Mouse (Mus musculus) E14TG2a.4 (cell line): ENCODE measurements around the gene Kdm4b.
A peak's percentile ranks its signal among the peaks of the same experiment; 100 is the strongest.

Source experiments
- H3K27me3 ChIP-seq: 2 replicates; pipeline ENCODE4 v1.6.1; 2014; ENCODE audit warnings: low read length, control low read depth; ENCODE audit not compliant: insufficient read depth
- H3K36me3 ChIP-seq: 2 replicates; pipeline ENCODE4 v1.6.1; 2014; ENCODE audit warnings: low read length, control low read depth; ENCODE audit not compliant: insufficient read depth
- H3K4me1 ChIP-seq: replicated peaks from 2 replicates; pipeline ENCODE4 v1.6.1; 2014; ENCODE audit warnings: low read depth, low read length, control low read depth
- H3K4me3 ChIP-seq: replicated peaks from 2 replicates; pipeline ENCODE4 v1.5.1; 2014; ENCODE audit warnings: mild to moderate bottlenecking, low read length
- H3K9me3 ChIP-seq: 2 replicates; pipeline ENCODE4 v1.6.1; 2014; ENCODE audit warnings: low read length, control low read depth
- CTCF ChIP-seq: conservative IDR thresholded peaks from 2 replicates; pipeline ENCODE4 v1.5.1; 2014; ENCODE audit warnings: low read length
- NANOG ChIP-seq: IDR thresholded peaks from 2 replicates; pipeline ENCODE4 v1.6.1; 2014; ENCODE audit warnings: borderline replicate concordance, low read length, mixed read lengths
- POU5F1 ChIP-seq: IDR thresholded peaks from 2 replicates; pipeline ENCODE4 v1.6.1; 2014; ENCODE audit warnings: low read length, borderline replicate concordance

Kdm4b gene

GRCm38 (mm10) chr17:56411437-56411836 is 85.6 kb downstream of the Kdm4b start:
- Histone ChIP-seq H3K4me1 (peaks cover 31% of the 10 kb centered on the region), H3K36me3 (peaks cover 56% of the 10 kb centered on the region), H3K27me3 (no peaks in the 10 kb centered on the region), H3K4me3 (no peak overlapping the region), H3K9me3 (no peaks in the 10 kb centered on the region)
- TF ChIP-seq NANOG (no peak), CTCF (no peak), POU5F1 (no peak)

- Histone ChIP-seq H3K36me3 (peaks cover 73% of the 10 kb centered on the region), H3K4me1 (peaks cover 47% of the 10 kb centered on the region), H3K9me3 (no peaks in the 10 kb centered on the region), H3K27me3 (no peaks in the 10 kb centered on the region), H3K4me3 (peak overlapping the region; percentile 54)
- no peak for TF ChIP-seq CTCF
- no peak for TF ChIP-seq POU5F1
- no peak for TF ChIP-seq NANOG
Measured at GRCm38 (mm10) chr17:56413113-56413512, 87.3 kb downstream of the Kdm4b start.

GRCm38 (mm10) chr17:56414785-56415184 is 88.9 kb downstream of the Kdm4b start:
- H3K27me3 ChIP-seq, result no peaks in the 10 kb centered on the region

GRCm38 (mm10) chr17:56418304-56418703 is 92.4 kb downstream of the Kdm4b start:
- TF ChIP-seq CTCF, result no peak
- H3K4me1 ChIP-seq, result peaks cover 76% of the 10 kb centered on the region
- no peak overlapping the region for H3K4me3 ChIP-seq
- peaks cover 96% of the 10 kb centered on the region for H3K36me3 ChIP-seq
- no peaks in the 10 kb centered on the region for H3K27me3 ChIP-seq
- H3K9me3 ChIP-seq, result no peaks in the 10 kb centered on the region

More at GRCm38 (mm10) chr17:56414785-56415184, 88.9 kb downstream of the Kdm4b start:
- Histone ChIP-seq H3K9me3 (no peaks in the 10 kb centered on the region), H3K4me3 (no peak overlapping the region), H3K36me3 (peaks cover 90% of the 10 kb centered on the region), H3K4me1 (peaks cover 57% of the 10 kb centered on the region)
- no peak for TF ChIP-seq NANOG
- TF ChIP-seq CTCF, result no peak

GRCm38 (mm10) chr17:56420022-56420421 is 94.2 kb downstream of the Kdm4b start:
- TF ChIP-seq NANOG, result no peak
- TF ChIP-seq POU5F1, result no peak
- TF ChIP-seq CTCF, result no peak

GRCm38 (mm10) chr17:56424726-56425583 is 99.1 kb downstream of the Kdm4b start:
- Histone ChIP-seq H3K36me3 (peaks cover 41% of the 10 kb centered on the region), H3K4me3 (peak overlapping the region; percentile 84), H3K9me3 (no peaks in the 10 kb centered on the region), H3K4me1 (peaks cover 71% of the 10 kb centered on the region), H3K27me3 (peaks cover 35% of the 10 kb centered on the region)
- TF ChIP-seq CTCF (no peak), NANOG (no peak)

More at GRCm38 (mm10) chr17:56420022-56420421, 94.2 kb downstream of the Kdm4b start:
- H3K4me3 ChIP-seq, result no peak overlapping the region
- H3K4me1 ChIP-seq, result peaks cover 82% of the 10 kb centered on the region
- peaks cover 91% of the 10 kb centered on the region for H3K36me3 ChIP-seq
- H3K27me3 ChIP-seq, result no peaks in the 10 kb centered on the region
- no peaks in the 10 kb centered on the region for H3K9me3 ChIP-seq

- peaks cover 35% of the 10 kb centered on the region for H3K27me3 ChIP-seq
- H3K4me1 ChIP-seq, result peaks cover 68% of the 10 kb centered on the region
- H3K36me3 ChIP-seq, result peaks cover 36% of the 10 kb centered on the region
- H3K4me3 ChIP-seq, result peak overlapping the region; percentile 84
- H3K9me3 ChIP-seq, result no peaks in the 10 kb centered on the region
- no peak for TF ChIP-seq CTCF
Measured at GRCm38 (mm10) chr17:56425584-56425914, 99.7 kb downstream of the Kdm4b start.

GRCm38 (mm10) chr17:56425941-56426340 is 100.1 kb downstream of the Kdm4b start:
- Histone ChIP-seq H3K27me3 (peaks cover 35% of the 10 kb centered on the region), H3K4me3 (peak overlapping the region; percentile 84), H3K36me3 (peaks cover 32% of the 10 kb centered on the region), H3K4me1 (peaks cover 64% of the 10 kb centered on the region), H3K9me3 (no peaks in the 10 kb centered on the region)
- TF ChIP-seq NANOG, result no peak
- no peak for TF ChIP-seq CTCF

- peaks cover 35% of the 10 kb centered on the region for H3K27me3 ChIP-seq
- peaks cover 48% of the 10 kb centered on the region for H3K4me1 ChIP-seq
- peak overlapping the region; percentile 79 for H3K4me3 ChIP-seq
- H3K9me3 ChIP-seq, result no peaks in the 10 kb centered on the region
- peaks cover 24% of the 10 kb centered on the region for H3K36me3 ChIP-seq
- TF ChIP-seq POU5F1 (no peak), CTCF (no peak), NANOG (no peak)
Measured at GRCm38 (mm10) chr17:56427857-56428256, 102.0 kb downstream of the Kdm4b start.
